ENCODE assay signal across 10 mouse cellular contexts in the genomic region with DNA sequence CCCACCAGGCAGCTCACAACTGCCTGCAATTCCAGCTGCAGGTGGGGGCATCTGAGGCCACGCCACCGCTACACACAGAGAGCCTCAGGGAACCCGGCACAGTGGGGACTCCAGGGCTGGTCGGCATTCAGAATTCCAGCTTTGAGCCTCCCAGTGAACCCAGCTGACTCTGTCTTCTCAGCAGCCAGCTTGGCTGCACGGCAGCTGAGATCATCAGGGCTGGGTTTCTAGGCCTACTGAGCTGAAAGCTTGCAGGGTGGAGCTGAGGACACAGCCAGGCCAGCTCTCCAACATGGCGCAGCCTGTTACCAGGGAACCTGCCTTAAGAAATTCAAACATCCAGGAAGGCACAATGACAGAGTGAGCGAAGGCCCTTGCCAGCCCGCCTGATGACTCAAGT.
DNase-seq lines count a peak whose midpoint lies in the region; ATAC-seq and TF ChIP-seq lines count a peak whose summit lies in the region.
"Had no signal": no experiment of that assay in that cellular context is flagged by ENCODE, and none has a peak within 500 bp of the region (broad histone marks: within the 10 kb centered on the region; RNA-seq: fewer than 3 reads in every experiment).

No protein-coding gene starts in this region.

- no peak overlapping the region for H3K27ac ChIP-seq in heart, embryonic 16.5 days (ENCODE audit: low read length)
- H3K27ac ChIP-seq: embryonic facial prominence, embryonic 12.5 days; kidney, postnatal 0 days had no signal

- DNase-seq in lung, postnatal 10 days = peak; percentile 54
- no peak for DNase-seq in lung, adult 2 months
- DNase-seq in frontal cortex, postnatal 14 days (ENCODE audit: low spot score in 2 of 2) = peak; percentile 28 to 40
- peak; percentile 17 for DNase-seq in right cerebral cortex, postnatal 25 days
- DNase-seq in ovary, postnatal 36 days (ENCODE audit: low spot score) = no peak
- DNase-seq in urinary bladder, postnatal 10 days (ENCODE audit: low spot score) = no peak
- DNase-seq: lung, postnatal 14 days had no signal

- peak; percentile 13; the same call in 1 of the 2 replicates for ATAC-seq in heart, embryonic 16.5 days (replicated peaks; ENCODE audit: extremely low read depth, insufficient read depth, low FRiP score)

- 70% methylated on average over 8 of the region's 8 CpGs for WGBS in lung, adult 2 months
- 51% methylated on average over 8 of the region's 8 CpGs for WGBS in heart, embryonic 16.5 days

- H3K36me3 ChIP-seq in heart, embryonic 16.5 days (ENCODE audit: control insufficient read depth, insufficient read depth) = no peaks in the 10 kb centered on the region

- no peak overlapping the region for H3K9ac ChIP-seq in heart, embryonic 16.5 days (ENCODE audit: low read length)
- H3K9ac ChIP-seq: embryonic facial prominence, embryonic 12.5 days had no signal

- no peaks in the 10 kb centered on the region for H3K27me3 ChIP-seq in heart, embryonic 16.5 days (ENCODE audit: control insufficient read depth, insufficient read depth, low read length)
- H3K27me3 ChIP-seq: embryonic facial prominence, embryonic 12.5 days had no signal

- H3K4me3 ChIP-seq in lung, adult 2 months (replicated peaks; ENCODE audit: extremely low read depth, low read depth, low read length) = no peak overlapping the region
- H3K4me3 ChIP-seq in heart, embryonic 16.5 days (ENCODE audit: low read length) = no peak overlapping the region
- H3K4me3 ChIP-seq: embryonic facial prominence, embryonic 12.5 days had no signal

- no peaks in the 10 kb centered on the region for H3K4me1 ChIP-seq in lung, adult 2 months (ENCODE audit: control insufficient read depth, insufficient read depth, low read length)
- peaks cover 18% of the 10 kb centered on the region for H3K4me1 ChIP-seq in heart, embryonic 16.5 days (ENCODE audit: control insufficient read depth, insufficient read depth, low read length)

- TF ChIP-seq POLR2A in lung, adult 2 months (IDR thresholded peaks at IDR 0.05; ENCODE audit: borderline replicate concordance, extremely low read depth, low read depth, low read length) = no peak

- no peak for TF ChIP-seq CTCF in lung, adult 2 months (IDR thresholded peaks at IDR 0.05; ENCODE audit: insufficient read depth, low read length)

- peaks cover 8% of the 10 kb centered on the region for H3K9me3 ChIP-seq in heart, embryonic 16.5 days (replicated peaks; ENCODE audit: control insufficient read depth, low read length)
- H3K9me3 ChIP-seq: embryonic facial prominence, embryonic 12.5 days had no signal

- no peak overlapping the region for H3K4me2 ChIP-seq in heart, embryonic 16.5 days (ENCODE audit: low read depth, low read length)
- H3K4me2 ChIP-seq: embryonic facial prominence, embryonic 12.5 days had no signal

Comparison
In these comparisons a context has a peak if more than half of its experiments do, and no peak if none do; other contexts are left out.
1. DNase-seq: peak in lung, postnatal 10 days (single experiment), frontal cortex, postnatal 14 days (2 of 2) and right cerebral cortex, postnatal 25 days (single experiment); none in lung, adult 2 months (single experiment), ovary, postnatal 36 days (single experiment) and urinary bladder, postnatal 10 days (single experiment).